Comparison of ENCODE assay signal across 8 mouse cellular contexts in genomic region chr5:148928382-148929115, GRCm38 (mm10). TPM values are rescaled to one million over a fixed set of nuclear protein-coding genes. Genes with fewer than 3 reads are reported as not detected.
DNase-seq lines count a peak whose midpoint lies in the region; ATAC-seq and TF ChIP-seq lines count a peak whose summit lies in the region.

No protein-coding gene starts in this region.

- no peak for TF ChIP-seq EP300 in heart, postnatal 0 days (IDR thresholded peaks at IDR 0.05; ENCODE audit: low read depth)
- no peak for TF ChIP-seq EP300 in liver, embryonic 14.5 days (IDR thresholded peaks at IDR 0.05; ENCODE audit: low read depth)

- DNase-seq in c-Kit-positive CD71-positive TER-119-positive erythroid progenitor cells, embryonic 14.5 days (ENCODE audit: low spot score): peak; percentile 89
- DNase-seq in heart, postnatal 0 days (ENCODE audit: low spot score): peak; percentile 97
- DNase-seq in kidney, postnatal 36 days: peak; percentile 94 to 97
- DNase-seq in liver, embryonic 14.5 days (ENCODE audit: low read depth in 3 of 3, low spot score in 3 of 3): peak; percentile 86 to 89 (median 89)
- peak; percentile 98 for DNase-seq in neural tube, embryonic 10.5 days (ENCODE audit: extremely low spot score, low spot score)

- no peaks in the 10 kb centered on the region; the same call in 1 of the 2 replicates for H3K9me3 ChIP-seq in E14TG2a.4 (ENCODE audit: low read length)
- no peaks in the 10 kb centered on the region for H3K9me3 ChIP-seq in forebrain, embryonic 12.5 days
- no peaks in the 10 kb centered on the region for H3K9me3 ChIP-seq in heart, postnatal 0 days (replicated peaks; ENCODE audit: control insufficient read depth, low read length)
- H3K9me3 ChIP-seq in liver, embryonic 14.5 days (ENCODE audit: control insufficient read depth, low read length): no peaks in the 10 kb centered on the region
- no peaks in the 10 kb centered on the region for H3K9me3 ChIP-seq in stomach, embryonic 15.5 days

- peak overlapping the region; percentile 84 for H3K9ac ChIP-seq in forebrain, embryonic 12.5 days
- H3K9ac ChIP-seq in heart, postnatal 0 days (replicated peaks; ENCODE audit: low read depth, low read length): peak overlapping the region; percentile 76
- H3K9ac ChIP-seq in liver, embryonic 14.5 days (replicated peaks): peak overlapping the region; percentile 76
- H3K9ac ChIP-seq in stomach, embryonic 15.5 days: peak overlapping the region; percentile 71

- no peaks in the 10 kb centered on the region; the same call in 1 of the 2 replicates for H3K27me3 ChIP-seq in E14TG2a.4 (ENCODE audit: insufficient read depth, low read length)
- no peaks in the 10 kb centered on the region for H3K27me3 ChIP-seq in forebrain, embryonic 12.5 days
- H3K27me3 ChIP-seq in heart, postnatal 0 days (ENCODE audit: control insufficient read depth, insufficient read depth, low read length): no peaks in the 10 kb centered on the region
- no peaks in the 10 kb centered on the region for H3K27me3 ChIP-seq in liver, embryonic 14.5 days (ENCODE audit: control insufficient read depth, insufficient read depth, low read length)
- no peaks in the 10 kb centered on the region for H3K27me3 ChIP-seq in stomach, embryonic 15.5 days (replicated peaks)

- peak; percentile 99 for ATAC-seq in forebrain, embryonic 12.5 days (ENCODE audit: low FRiP score)
- ATAC-seq in heart, postnatal 0 days (ENCODE audit: insufficient read depth, low read depth): peak; percentile 99
- ATAC-seq in liver, embryonic 14.5 days (ENCODE audit: insufficient read depth): peak; percentile 94
- peak; percentile 96 for ATAC-seq in stomach, embryonic 15.5 days (ENCODE audit: insufficient read depth, low FRiP score, low read depth)

- peaks cover 3% of the 10 kb centered on the region; the same call in 1 of the 2 replicates for H3K36me3 ChIP-seq in E14TG2a.4 (ENCODE audit: insufficient read depth, low read length)
- peaks cover 13% of the 10 kb centered on the region for H3K36me3 ChIP-seq in forebrain, embryonic 12.5 days (replicated peaks)
- 0 out of 2 replicates have a peak, but pooled peaks cover 5% of the 10 kb centered on the region for H3K36me3 ChIP-seq in heart, postnatal 0 days (replicated peaks; ENCODE audit: control insufficient read depth, insufficient read depth, low read length)
- peaks cover 10% of the 10 kb centered on the region for H3K36me3 ChIP-seq in liver, embryonic 14.5 days (replicated peaks; ENCODE audit: control insufficient read depth, insufficient read depth, low read depth)
- 0 out of 2 replicates have a peak, but pooled peaks cover 6% of the 10 kb centered on the region for H3K36me3 ChIP-seq in stomach, embryonic 15.5 days

- peak overlapping the region; percentile 97 for H3K27ac ChIP-seq in forebrain, embryonic 12.5 days
- peak overlapping the region; percentile 91 for H3K27ac ChIP-seq in heart, postnatal 0 days (ENCODE audit: low read depth)
- peak overlapping the region; percentile 85 for H3K27ac ChIP-seq in liver, embryonic 14.5 days
- H3K27ac ChIP-seq in stomach, embryonic 15.5 days: peak overlapping the region; percentile 93

- H3K4me2 ChIP-seq in forebrain, embryonic 12.5 days: peak overlapping the region; percentile 71
- peak overlapping the region; percentile 65 for H3K4me2 ChIP-seq in heart, postnatal 0 days (ENCODE audit: low read depth, low read length)
- H3K4me2 ChIP-seq in liver, embryonic 14.5 days (ENCODE audit: low read depth): peak overlapping the region; percentile 89
- peak overlapping the region; percentile 89 for H3K4me2 ChIP-seq in stomach, embryonic 15.5 days

- H3K4me3 ChIP-seq in E14TG2a.4 (replicated peaks; ENCODE audit: low read length): peak overlapping the region; percentile 93
- peak overlapping the region; percentile 80 for H3K4me3 ChIP-seq in forebrain, embryonic 12.5 days (replicated peaks)
- peak overlapping the region; percentile 81 for H3K4me3 ChIP-seq in heart, postnatal 0 days (ENCODE audit: low read depth, low read length)
- H3K4me3 ChIP-seq in liver, embryonic 14.5 days (ENCODE audit: insufficient read depth in 1 of 2, low read depth in 2 of 2, low read length in 2 of 2): peak overlapping the region; percentile 77 to 94
- peak overlapping the region; percentile 84 for H3K4me3 ChIP-seq in stomach, embryonic 15.5 days (replicated peaks)

- no peak for TF ChIP-seq CTCF in E14TG2a.4 (conservative IDR thresholded peaks at IDR 0.05; ENCODE audit: low read length)
- no peak for TF ChIP-seq CTCF in heart, postnatal 0 days (IDR thresholded peaks at IDR 0.05; ENCODE audit: low read depth)
- TF ChIP-seq CTCF in liver, embryonic 14.5 days (IDR thresholded peaks at IDR 0.05; ENCODE audit: low read depth): peak; percentile 13

- H3K4me1 ChIP-seq in E14TG2a.4 (replicated peaks; ENCODE audit: low read depth, low read length): peaks cover 21% of the 10 kb centered on the region
- peaks cover 11% of the 10 kb centered on the region for H3K4me1 ChIP-seq in forebrain, embryonic 12.5 days
- H3K4me1 ChIP-seq in heart, postnatal 0 days (ENCODE audit: control insufficient read depth, insufficient read depth): peaks cover 12% of the 10 kb centered on the region; the same call in 1 of the 2 replicates
- H3K4me1 ChIP-seq in liver, embryonic 14.5 days (replicated peaks; ENCODE audit: control insufficient read depth in 2 of 2, insufficient read depth in 2 of 2, low read length in 1 of 2): peaks cover 31 to 58% of the 10 kb centered on the region in 2 experiments
- peaks cover 8% of the 10 kb centered on the region for H3K4me1 ChIP-seq in stomach, embryonic 15.5 days

- under 1% methylated on average over 69 of the region's 69 CpGs for WGBS in forebrain, embryonic 12.5 days
- WGBS in heart, postnatal 0 days: 1% methylated on average over 69 of the region's 69 CpGs
- under 1% methylated on average over 69 of the region's 69 CpGs for WGBS in liver, embryonic 14.5 days (ENCODE audit: insufficient replicate concordance)
- under 1% methylated on average over 69 of the region's 69 CpGs for WGBS in stomach, embryonic 15.5 days

RNA-seq across cellular contexts. Expression of gene Katnal1, which starts 0.6 kb away (rescaled TPM):
- polyA plus RNA-seq in forebrain, embryonic 12.5 days (2016; fragmentation: Nextera tagmentation; extraction: Ambion mirVana): 37.7 and 42.2 TPM in 2 replicates
- 5.4 and 21.1 TPM in 2 replicates for total RNA-seq in heart, postnatal 0 days (2014; rRNA removed; ENCODE audit: low replicate concordance)
- 8.0 and 8.4 TPM in 2 replicates for polyA plus RNA-seq in heart, postnatal 0 days (2015; fragmentation: Nextera tagmentation; extraction: Ambion mirVana)
- polyA plus RNA-seq in liver, embryonic 14.5 days (2012; rRNA removed): 3.9 and 5.1 TPM in 2 replicates
- polyA plus RNA-seq in liver, embryonic 14.5 days (2014; fragmentation: Nextera tagmentation; extraction: Ambion mirVana): 7.6 and 8.3 TPM in 2 replicates
- polyA plus RNA-seq in stomach, embryonic 15.5 days (2015; fragmentation: Nextera tagmentation; extraction: Ambion mirVana): 12.0 and 12.2 TPM in 2 replicates

Comparison
In these comparisons a context has a peak if more than half of its experiments do, and no peak if none do; other contexts are left out.
1. Peak in every context shown above with its lines: DNase-seq, ATAC-seq, H3K4me3 ChIP-seq and H3K27ac ChIP-seq.